20 mouse cellular contexts compared by ENCODE assay signal in genomic region chr17:33902079-33902478, GRCm38 (mm10). TPM values are rescaled to one million over a fixed set of nuclear protein-coding genes. Genes with fewer than 3 reads are reported as not detected.
DNase-seq lines count a peak whose midpoint lies in the region; ATAC-seq lines count a peak whose summit lies in the region.
"Had no signal": no experiment of that assay in that cellular context is flagged by ENCODE, and none has a peak within 500 bp of the region (broad histone marks: within the 10 kb centered on the region; RNA-seq: fewer than 3 reads in every experiment).

No protein-coding gene starts in this region.

- no peak overlapping the region for H3K4me3 ChIP-seq in neural tube, embryonic 13.5 days
- no peak overlapping the region for H3K4me3 ChIP-seq in neural tube, embryonic 15.5 days (replicated peaks)
- no peak overlapping the region for H3K4me3 ChIP-seq in liver, embryonic 13.5 days (replicated peaks)
- H3K4me3 ChIP-seq: embryonic facial prominence, embryonic 10.5 days; kidney, embryonic 15.5 days; limb, embryonic 13.5 days; lung, embryonic 15.5 days; midbrain, embryonic 13.5 days had no signal

- ATAC-seq in neural tube, embryonic 13.5 days (ENCODE audit: low read depth): no peak
- no peak for ATAC-seq in neural tube, embryonic 15.5 days (ENCODE audit: low FRiP score)
- ATAC-seq in liver, embryonic 13.5 days (ENCODE audit: low read depth): no peak
- ATAC-seq: hindbrain, embryonic 16.5 days; intestine, postnatal 0 days; midbrain, embryonic 13.5 days had no signal

- H3K9ac ChIP-seq in neural tube, embryonic 13.5 days: peak overlapping the region; percentile 8; the same call in 1 of the 2 replicates
- H3K9ac ChIP-seq in neural tube, embryonic 15.5 days (replicated peaks): no peak overlapping the region
- 0 out of 2 replicates have a peak overlapping the region, but pooled peaks have one; percentile 0 for H3K9ac ChIP-seq in liver, embryonic 13.5 days
- H3K9ac ChIP-seq: kidney, embryonic 15.5 days; limb, embryonic 13.5 days; lung, embryonic 15.5 days; midbrain, embryonic 13.5 days had no signal

- no peak overlapping the region for H3K27ac ChIP-seq in neural tube, embryonic 13.5 days (replicated peaks)
- no peak overlapping the region for H3K27ac ChIP-seq in neural tube, embryonic 15.5 days (replicated peaks)
- H3K27ac ChIP-seq in liver, embryonic 13.5 days: peak overlapping the region; percentile 64
- H3K27ac ChIP-seq: embryonic facial prominence, embryonic 10.5 days; kidney, embryonic 15.5 days; limb, embryonic 13.5 days; lung, embryonic 15.5 days; midbrain, embryonic 13.5 days had no signal

- WGBS in neural tube, embryonic 13.5 days: 44% methylated on average over 4 of the region's 4 CpGs
- WGBS in neural tube, embryonic 15.5 days: 42% methylated on average over 4 of the region's 4 CpGs
- 63% methylated on average over 4 of the region's 4 CpGs for WGBS in liver, embryonic 13.5 days (ENCODE audit: insufficient replicate concordance)

- no peaks in the 10 kb centered on the region for H3K27me3 ChIP-seq in neural tube, embryonic 13.5 days
- H3K27me3 ChIP-seq in neural tube, embryonic 15.5 days (replicated peaks): no peaks in the 10 kb centered on the region
- H3K27me3 ChIP-seq in liver, embryonic 13.5 days: no peaks in the 10 kb centered on the region
- H3K27me3 ChIP-seq: kidney, embryonic 15.5 days; limb, embryonic 13.5 days; lung, embryonic 15.5 days; midbrain, embryonic 13.5 days had no signal

- intact Hi-C loops in left cerebral cortex, postnatal 25 days (cut with DNase I): no loop called here

- peak; percentile 58 for DNase-seq in R1 (ENCODE audit: low read depth, low spot score)
- DNase-seq in liver, embryonic 13.5 days: no peak
- no peak for DNase-seq in adrenal gland, postnatal 4 days (ENCODE audit: low spot score in 2 of 2)
- DNase-seq in left cerebral cortex, postnatal 25 days (ENCODE audit: low spot score in 2 of 2): no peak
- DNase-seq in right cerebral cortex, postnatal 10 days (ENCODE audit: low spot score in 2 of 2): no peak
- DNase-seq: adrenal gland, postnatal 36 days; cerebellum, adult 9-10 months; right cerebral cortex, postnatal 25 days had no signal

- H3K4me2 ChIP-seq in neural tube, embryonic 13.5 days: no peak overlapping the region
- H3K4me2 ChIP-seq in neural tube, embryonic 15.5 days: no peak overlapping the region
- H3K4me2 ChIP-seq in liver, embryonic 13.5 days: peak overlapping the region; percentile 18; the same call in 1 of the 2 replicates
- H3K4me2 ChIP-seq: kidney, embryonic 15.5 days; limb, embryonic 13.5 days; lung, embryonic 15.5 days; midbrain, embryonic 13.5 days had no signal

- no peaks in the 10 kb centered on the region for H3K9me3 ChIP-seq in neural tube, embryonic 13.5 days
- no peaks in the 10 kb centered on the region for H3K9me3 ChIP-seq in neural tube, embryonic 15.5 days (replicated peaks)
- H3K9me3 ChIP-seq in liver, embryonic 13.5 days (replicated peaks): no peaks in the 10 kb centered on the region
- H3K9me3 ChIP-seq: embryonic facial prominence, embryonic 10.5 days; G1E; kidney, embryonic 15.5 days; limb, embryonic 13.5 days; lung, embryonic 15.5 days; midbrain, embryonic 13.5 days had no signal

- no peaks in the 10 kb centered on the region for H3K36me3 ChIP-seq in neural tube, embryonic 13.5 days
- H3K36me3 ChIP-seq in neural tube, embryonic 15.5 days: no peaks in the 10 kb centered on the region
- no peaks in the 10 kb centered on the region for H3K36me3 ChIP-seq in liver, embryonic 13.5 days
- H3K36me3 ChIP-seq: embryonic facial prominence, embryonic 10.5 days; G1E; kidney, embryonic 15.5 days; limb, embryonic 13.5 days; lung, embryonic 15.5 days; midbrain, embryonic 13.5 days had no signal

- H3K4me1 ChIP-seq in neural tube, embryonic 13.5 days (replicated peaks): no peaks in the 10 kb centered on the region
- no peaks in the 10 kb centered on the region for H3K4me1 ChIP-seq in neural tube, embryonic 15.5 days
- H3K4me1 ChIP-seq in liver, embryonic 13.5 days (replicated peaks): peaks cover 88% of the 10 kb centered on the region
- H3K4me1 ChIP-seq: kidney, embryonic 15.5 days; limb, embryonic 13.5 days; lung, embryonic 15.5 days; midbrain, embryonic 13.5 days had no signal

RNA-seq across cellular contexts. Expression of gene Platr17, which starts 2.9 kb away (rescaled TPM):
- polyA plus RNA-seq in neural tube, embryonic 13.5 days (2015; fragmentation: Nextera tagmentation; extraction: Ambion mirVana): 0.43 TPM in 1 of 2 replicates, not detected in the other
- polyA plus RNA-seq in neural tube, embryonic 15.5 days (2015; fragmentation: Nextera tagmentation; extraction: Ambion mirVana): 0.93 and 1.2 TPM in 2 replicates
- 0.60 and 0.91 TPM in 2 replicates for polyA plus RNA-seq in liver, embryonic 13.5 days (2015; fragmentation: Nextera tagmentation; extraction: Ambion mirVana)
- total RNA-seq in adrenal gland, postnatal 4 days (2021): not detected
- under 1 TPM in 1 of 2 experiments, not detected in 1; 0.57 TPM for total RNA-seq in left cerebral cortex, postnatal 25 days (2021)
- total RNA-seq: adrenal gland, postnatal 36 days; G1E; gastrocnemius, adult 8-10 months; heart, adult 8-10 months had no signal

RNA-seq across cellular contexts. Expression of gene Daxx, which starts 7.1 kb away (rescaled TPM):
- polyA plus RNA-seq in neural tube, embryonic 13.5 days (2015; fragmentation: Nextera tagmentation; extraction: Ambion mirVana): 51.0 TPM in 2 replicates
- 50.7 and 58.5 TPM in 2 replicates for polyA plus RNA-seq in neural tube, embryonic 15.5 days (2015; fragmentation: Nextera tagmentation; extraction: Ambion mirVana)
- 25.5 and 27.6 TPM in 2 replicates for polyA plus RNA-seq in liver, embryonic 13.5 days (2015; fragmentation: Nextera tagmentation; extraction: Ambion mirVana)
- total RNA-seq in adrenal gland, postnatal 4 days (2021): 10 to 100 TPM; 34.7 to 37.8 TPM
- 10 to 100 TPM; 26.0 to 26.2 TPM for total RNA-seq in left cerebral cortex, postnatal 25 days (2021)

RNA-seq across cellular contexts. Expression of gene Kifc1, which starts 11.6 kb away (rescaled TPM):
- polyA plus RNA-seq in neural tube, embryonic 13.5 days (2015; fragmentation: Nextera tagmentation; extraction: Ambion mirVana): 1.2 and 2.5 TPM in 2 replicates
- 2.0 and 3.5 TPM in 2 replicates for polyA plus RNA-seq in neural tube, embryonic 15.5 days (2015; fragmentation: Nextera tagmentation; extraction: Ambion mirVana)
- 6.9 and 7.6 TPM in 2 replicates for polyA plus RNA-seq in liver, embryonic 13.5 days (2015; fragmentation: Nextera tagmentation; extraction: Ambion mirVana)
- 10 to 100 TPM; 30.5 to 31.0 TPM for total RNA-seq in adrenal gland, postnatal 4 days (2021)
- total RNA-seq in left cerebral cortex, postnatal 25 days (2021): 1 to 10 TPM; 3.0 to 3.4 TPM

RNA-seq across cellular contexts. Expression of gene Tapbp, which starts 13.6 kb away (rescaled TPM):
- polyA plus RNA-seq in neural tube, embryonic 13.5 days (2015; fragmentation: Nextera tagmentation; extraction: Ambion mirVana): 30.4 and 31.1 TPM in 2 replicates
- 35.3 and 51.3 TPM in 2 replicates for polyA plus RNA-seq in neural tube, embryonic 15.5 days (2015; fragmentation: Nextera tagmentation; extraction: Ambion mirVana)
- polyA plus RNA-seq in liver, embryonic 13.5 days (2015; fragmentation: Nextera tagmentation; extraction: Ambion mirVana): 27.6 and 30.5 TPM in 2 replicates
- total RNA-seq in adrenal gland, postnatal 4 days (2021): 100 to 1,000 TPM; 122 to 131 TPM
- total RNA-seq in left cerebral cortex, postnatal 25 days (2021): 10 to 100 TPM; 32.7 to 37.7 TPM

RNA-seq across cellular contexts. Expression of gene Zbtb22, which starts 13.6 kb away (rescaled TPM):
- polyA plus RNA-seq in neural tube, embryonic 13.5 days (2015; fragmentation: Nextera tagmentation; extraction: Ambion mirVana): 17.3 and 17.7 TPM in 2 replicates
- 13.7 and 15.8 TPM in 2 replicates for polyA plus RNA-seq in neural tube, embryonic 15.5 days (2015; fragmentation: Nextera tagmentation; extraction: Ambion mirVana)
- 10.1 and 10.7 TPM in 2 replicates for polyA plus RNA-seq in liver, embryonic 13.5 days (2015; fragmentation: Nextera tagmentation; extraction: Ambion mirVana)
- total RNA-seq in adrenal gland, postnatal 4 days (2021): 10 to 100 TPM; 43.0 to 47.1 TPM
- total RNA-seq in left cerebral cortex, postnatal 25 days (2021): 10 to 100 TPM; 28.1 to 32.1 TPM
